Mouse (Mus musculus): ENCODE measurements at regions not wholly inside any gene's neighbourhood (a gene's known extent, or its start where the extent isn't known, plus 50 kb on each side); places are given as distances from the start of the nearest gene placed in this dataset.

DNA sequence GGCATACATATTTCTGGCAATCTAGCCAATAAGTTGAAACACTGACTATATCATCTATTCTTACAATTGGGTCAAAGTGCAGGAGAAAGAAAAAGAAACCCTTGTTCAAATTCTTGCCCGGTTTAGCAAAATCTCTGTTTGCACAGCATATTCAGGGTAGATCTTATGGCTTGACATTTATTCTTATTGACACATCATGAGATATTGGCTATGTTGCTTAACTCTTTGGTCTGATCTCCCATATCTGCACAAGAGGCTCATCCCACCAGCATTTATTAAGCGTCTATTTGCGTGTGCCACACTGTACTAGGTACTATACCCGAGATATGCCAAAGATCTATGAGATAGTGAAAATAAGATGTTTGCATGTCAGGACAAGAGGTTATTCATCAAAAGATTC is 212.9 kb upstream of the Prep start:
- Histone ChIP-seq H3K9ac (replicated peaks) (no peak overlapping the region), H3K9me3 (ENCODE audit: low read length) (no peaks in the 10 kb centered on the region), H3K4me1 (ENCODE audit: insufficient read depth) (no peaks in the 10 kb centered on the region), H3K27ac (ENCODE audit: low read depth) (no peak overlapping the region), H3K4me3 (ENCODE audit: low read depth, low read length) (no peak overlapping the region), H3K36me3 (replicated peaks; ENCODE audit: insufficient read depth, low read length) (no peaks in the 10 kb centered on the region), H3K4me2 (ENCODE audit: low read depth, low read length) (no peak overlapping the region), H3K27me3 (ENCODE audit: insufficient read depth, low read length) (no peaks in the 10 kb centered on the region)
- ATAC-seq, result no peak
- DNase-seq, result no peak
- WGBS (ENCODE audit: insufficient replicate concordance), result 87% methylated on average over 4 of the region's 4 CpGs
- TF ChIP-seq CTCF (IDR thresholded peaks at IDR 0.05; ENCODE audit: low read depth), result no peak
- TF ChIP-seq EP300 (IDR thresholded peaks at IDR 0.05; ENCODE audit: low read depth), result no peak

GRCm38 (mm10) chr10:44849016-44849415 is 218.0 kb upstream of the Prep start:
- WGBS (ENCODE audit: insufficient replicate concordance), result 63% methylated on average over 4 of the region's 4 CpGs
- H3K27me3 ChIP-seq (ENCODE audit: insufficient read depth, low read length), result no peaks in the 10 kb centered on the region
- H3K27ac ChIP-seq (ENCODE audit: low read depth), result no peak overlapping the region
- no peak for TF ChIP-seq CTCF (IDR thresholded peaks at IDR 0.05; ENCODE audit: low read depth)
- no peak for TF ChIP-seq EP300 (IDR thresholded peaks at IDR 0.05; ENCODE audit: low read depth)
- H3K4me1 ChIP-seq (ENCODE audit: insufficient read depth), result 0 out of 2 replicates have a peak, but pooled peaks cover 2% of the 10 kb centered on the region
- no peak overlapping the region for H3K4me3 ChIP-seq (ENCODE audit: low read depth, low read length)
- H3K36me3 ChIP-seq (replicated peaks; ENCODE audit: insufficient read depth, low read length), result no peaks in the 10 kb centered on the region
- H3K9me3 ChIP-seq (ENCODE audit: low read length), result no peaks in the 10 kb centered on the region
- H3K4me2 ChIP-seq (ENCODE audit: low read depth, low read length), result no peak overlapping the region
- DNase-seq (no peak), ATAC-seq (no peak)
- H3K9ac ChIP-seq (replicated peaks), result no peak overlapping the region

GRCm38 (mm10) chr10:44846765-44847164 is 220.2 kb upstream of the Prep start:
- no peak for ATAC-seq
- Histone ChIP-seq H3K36me3 (replicated peaks; ENCODE audit: insufficient read depth, low read length) (no peaks in the 10 kb centered on the region), H3K27me3 (ENCODE audit: insufficient read depth, low read length) (no peaks in the 10 kb centered on the region), H3K27ac (ENCODE audit: low read depth) (no peak overlapping the region), H3K9me3 (ENCODE audit: low read length) (no peaks in the 10 kb centered on the region), H3K4me1 (ENCODE audit: insufficient read depth) (0 out of 2 replicates have a peak, but pooled peaks cover 2% of the 10 kb centered on the region), H3K4me2 (ENCODE audit: low read depth, low read length) (no peak overlapping the region), H3K4me3 (ENCODE audit: low read depth, low read length) (no peak overlapping the region), H3K9ac (replicated peaks) (no peak overlapping the region)
- 69% methylated on average over 3 of the region's 3 CpGs for WGBS (ENCODE audit: insufficient replicate concordance)
- TF ChIP-seq CTCF (IDR thresholded peaks at IDR 0.05; ENCODE audit: low read depth), result no peak
- no peak for TF ChIP-seq EP300 (IDR thresholded peaks at IDR 0.05; ENCODE audit: low read depth)
- DNase-seq, result no peak

- Histone ChIP-seq H3K36me3 (replicated peaks; ENCODE audit: insufficient read depth, low read length) (no peaks in the 10 kb centered on the region), H3K9me3 (ENCODE audit: low read length) (no peaks in the 10 kb centered on the region), H3K4me1 (ENCODE audit: insufficient read depth) (0 out of 2 replicates have a peak, but pooled peaks cover 2% of the 10 kb centered on the region), H3K27me3 (ENCODE audit: insufficient read depth, low read length) (no peaks in the 10 kb centered on the region), H3K27ac (ENCODE audit: low read depth) (no peak overlapping the region), H3K9ac (replicated peaks) (no peak overlapping the region), H3K4me2 (ENCODE audit: low read depth, low read length) (no peak overlapping the region), H3K4me3 (ENCODE audit: low read depth, low read length) (no peak overlapping the region)
- TF ChIP-seq EP300 (IDR thresholded peaks at IDR 0.05; ENCODE audit: low read depth) (no peak), CTCF (IDR thresholded peaks at IDR 0.05; ENCODE audit: low read depth) (no peak)
- 32% methylated on average over 2 of the region's 2 CpGs for WGBS (ENCODE audit: insufficient replicate concordance)
- DNase-seq (no peak), ATAC-seq (no peak)
These were observed 220.9 kb upstream of the Prep start for GRCm38 (mm10) chr10:44846149-44846548.

DNA sequence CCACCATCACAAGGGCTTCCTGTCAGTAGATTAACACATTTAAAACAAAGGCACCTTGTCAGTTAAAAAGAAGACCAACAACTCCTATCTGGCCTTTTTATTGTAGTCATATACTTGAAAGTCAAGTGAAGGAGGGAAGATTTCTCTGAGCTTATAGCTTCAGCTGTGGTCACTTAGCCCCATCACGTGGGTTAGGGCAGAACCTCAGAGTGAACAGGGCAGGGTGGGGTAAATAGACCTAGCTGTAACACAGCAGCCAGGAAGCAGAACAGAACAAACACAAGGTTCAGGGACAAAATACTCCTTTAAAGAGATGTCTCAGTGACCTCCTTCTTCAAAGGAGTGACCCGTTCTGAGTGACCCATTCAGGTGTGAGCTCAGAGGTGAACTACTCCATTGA is 226.6 kb upstream of the Prep start:
- H3K4me2 ChIP-seq (ENCODE audit: low read depth, low read length), result no peak overlapping the region
- 48% methylated on average over 2 of the region's 2 CpGs for WGBS (ENCODE audit: insufficient replicate concordance)
- H3K27ac ChIP-seq (ENCODE audit: low read depth), result no peak overlapping the region
- no peak overlapping the region for H3K9ac ChIP-seq (replicated peaks)
- H3K9me3 ChIP-seq (ENCODE audit: low read length), result no peaks in the 10 kb centered on the region
- H3K4me1 ChIP-seq (ENCODE audit: insufficient read depth), result no peaks in the 10 kb centered on the region
- H3K4me3 ChIP-seq (ENCODE audit: low read depth, low read length), result no peak overlapping the region
- H3K36me3 ChIP-seq (replicated peaks; ENCODE audit: insufficient read depth, low read length), result no peaks in the 10 kb centered on the region
- ATAC-seq (no peak), DNase-seq (no peak)
- no peaks in the 10 kb centered on the region for H3K27me3 ChIP-seq (ENCODE audit: insufficient read depth, low read length)
- TF ChIP-seq CTCF (IDR thresholded peaks at IDR 0.05; ENCODE audit: low read depth) (no peak), EP300 (IDR thresholded peaks at IDR 0.05; ENCODE audit: low read depth) (no peak)

DNA sequence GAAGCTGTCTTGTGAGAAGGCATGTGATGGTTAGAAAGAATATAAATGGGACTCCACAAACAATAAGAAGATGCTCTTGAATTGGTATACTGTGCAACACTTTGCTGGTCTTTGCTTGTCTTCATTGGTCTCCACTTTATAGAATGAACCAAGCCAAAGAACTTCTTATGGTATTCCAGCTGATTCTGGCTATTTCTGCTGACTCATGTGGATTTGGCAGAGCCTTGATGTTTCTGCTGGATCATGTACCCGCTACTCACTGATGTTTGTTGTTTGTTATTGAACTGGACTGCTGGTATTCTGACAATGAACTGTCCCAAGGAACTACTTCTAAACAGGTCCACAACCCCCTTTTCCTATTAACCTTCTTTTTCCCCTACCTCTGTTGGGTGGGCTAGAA is 234.5 kb upstream of the Prep start:
- Histone ChIP-seq H3K9ac (replicated peaks) (no peak overlapping the region), H3K9me3 (ENCODE audit: low read length) (no peaks in the 10 kb centered on the region), H3K4me1 (ENCODE audit: insufficient read depth) (no peaks in the 10 kb centered on the region), H3K36me3 (replicated peaks; ENCODE audit: insufficient read depth, low read length) (no peaks in the 10 kb centered on the region), H3K27me3 (ENCODE audit: insufficient read depth, low read length) (no peaks in the 10 kb centered on the region), H3K27ac (ENCODE audit: low read depth) (no peak overlapping the region), H3K4me3 (ENCODE audit: low read depth, low read length) (no peak overlapping the region), H3K4me2 (ENCODE audit: low read depth, low read length) (no peak overlapping the region)
- no peak for DNase-seq
- TF ChIP-seq EP300 (IDR thresholded peaks at IDR 0.05; ENCODE audit: low read depth) (no peak), CTCF (IDR thresholded peaks at IDR 0.05; ENCODE audit: low read depth) (no peak)
- 92% methylated on average over 1 of the region's 1 CpGs for WGBS (ENCODE audit: insufficient replicate concordance)
- no peak for ATAC-seq

DNA sequence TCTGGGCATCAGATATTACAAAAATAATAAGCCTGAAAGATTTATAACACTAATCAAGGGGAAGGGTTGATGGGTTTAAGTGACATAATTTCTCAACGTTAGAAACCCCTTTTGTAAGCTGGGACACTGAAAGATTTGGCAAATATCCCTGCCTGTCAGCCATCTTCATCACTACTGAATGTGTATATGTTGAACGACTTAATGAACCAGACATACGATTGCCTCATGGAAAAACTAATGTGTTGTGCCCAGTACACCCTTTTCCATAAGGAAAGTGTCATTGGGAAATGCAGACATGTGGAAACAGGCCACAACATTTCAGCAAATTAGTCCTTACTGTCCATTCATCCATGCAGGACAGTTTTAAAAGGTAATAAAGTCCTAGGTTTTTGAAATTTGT is 240.7 kb upstream of the Prep start:
- Histone ChIP-seq H3K9ac (replicated peaks) (no peak overlapping the region), H3K36me3 (replicated peaks; ENCODE audit: insufficient read depth, low read length) (no peaks in the 10 kb centered on the region), H3K27ac (ENCODE audit: low read depth) (no peak overlapping the region), H3K4me3 (ENCODE audit: low read depth, low read length) (no peak overlapping the region), H3K9me3 (ENCODE audit: low read length) (no peaks in the 10 kb centered on the region), H3K4me1 (ENCODE audit: insufficient read depth) (no peaks in the 10 kb centered on the region), H3K4me2 (ENCODE audit: low read depth, low read length) (no peak overlapping the region), H3K27me3 (ENCODE audit: insufficient read depth, low read length) (no peaks in the 10 kb centered on the region)
- DNase-seq (no peak), ATAC-seq (no peak)
- TF ChIP-seq EP300 (IDR thresholded peaks at IDR 0.05; ENCODE audit: low read depth), result no peak
- no peak for TF ChIP-seq CTCF (IDR thresholded peaks at IDR 0.05; ENCODE audit: low read depth)
- 72% methylated on average over 3 of the region's 3 CpGs for WGBS (ENCODE audit: insufficient replicate concordance)

Measured in liver, postnatal 0 days (tissue).